Mouse (Mus musculus) G1E (cell line): ENCODE measurements at regions not wholly inside any gene's neighbourhood (a gene's known extent, or its start where the extent isn't known, plus 50 kb on each side); places are given as distances from the start of the nearest gene placed in this dataset.

Experiments used
- CTCF ChIP-seq: IDR thresholded peaks from 2 replicates; pipeline ENCODE4 v1.5.1; 2012; ENCODE audit warnings: low read depth, low read length, inconsistent platforms, mixed read lengths
- TAL1 ChIP-seq: conservative IDR thresholded peaks from 2 replicates; pipeline ENCODE4 v1.6.1; 2012; ENCODE audit warnings: low read depth, low read length, inconsistent platforms, mixed read lengths

GRCm38 (mm10) chr3:15007821-15008220 is 121.7 kb downstream of the Car2 start:
- TF ChIP-seq CTCF (no peak), TAL1 (no peak)
